Mouse (Mus musculus) ES-E14 (cell line): ENCODE measurements around the gene Adssl1. TPM values are rescaled to one million over a fixed set of nuclear protein-coding genes. Genes with fewer than 3 reads are reported as not detected.
A peak's percentile ranks its signal among the peaks of the same experiment; 100 is the strongest.

Experiments
- DNase-seq: peaks from one replicate; pipeline ENCODE4 v3.0.0-alpha.2; 2013; ENCODE audit warnings: low read depth, low spot score
- H3K27ac ChIP-seq: 2 replicates; pipeline ENCODE4 v1.5.1; 2012; ENCODE audit warnings: low read depth, mild to moderate bottlenecking, low read length, moderate library complexity, mixed read lengths; ENCODE audit not compliant: poor library complexity, insufficient read depth, severe bottlenecking
- H3K36me3 ChIP-seq: 2 replicates; pipeline ENCODE4 v1.6.1; 2012; ENCODE audit warnings: mild to moderate bottlenecking, low read length, moderate library complexity, mixed read lengths; ENCODE audit not compliant: control insufficient read depth, poor library complexity, insufficient read depth, severe bottlenecking
- H3K4me1 ChIP-seq, 2 experiments: fragments of 150-350 bp in 1 of 2; sonication (generic) in 1 of 2; 2 replicates each; pipeline ENCODE4 v1.6.1; 2012; ENCODE audit warnings: low read length in 2 of 2, mild to moderate bottlenecking in 1 of 2, mixed read lengths in 1 of 2; ENCODE audit not compliant: control insufficient read depth in 2 of 2, insufficient read depth in 2 of 2, poor library complexity in 1 of 2
- H3K4me3 ChIP-seq, 2 experiments: fragments of 150-350 bp in 1 of 2; sonication (generic) in 1 of 2; 2 replicates each; pipeline ENCODE4 v1.5.1; 2012; ENCODE audit warnings: low read length in 2 of 2, low read depth in 1 of 2, mild to moderate bottlenecking in 1 of 2, mixed read lengths in 1 of 2; ENCODE audit not compliant: insufficient read depth in 1 of 2, poor library complexity in 1 of 2, severe bottlenecking in 1 of 2
- H3K9ac ChIP-seq: 2 replicates; pipeline ENCODE4 v1.6.1; 2012; ENCODE audit warnings: low read depth, mild to moderate bottlenecking, low read length, mixed read lengths; ENCODE audit not compliant: poor library complexity, insufficient read depth, severe bottlenecking
- H3K9me3 ChIP-seq: fragments of 150-350 bp; sonication (generic); 2 replicates; pipeline ENCODE4 v1.6.1; 2012; ENCODE audit warnings: low read depth, mild to moderate bottlenecking, low read length; ENCODE audit not compliant: control insufficient read depth, insufficient read depth
- CHD2 ChIP-seq: IDR thresholded peaks from 2 replicates; pipeline ENCODE4 v1.6.1; 2014; ENCODE audit warnings: mild to moderate bottlenecking, low read depth, low read length, inconsistent platforms
- HCFC1 ChIP-seq: IDR thresholded peaks from 2 replicates; pipeline ENCODE4 v1.6.1; 2012; ENCODE audit warnings: low read length, inconsistent platforms, borderline replicate concordance; ENCODE audit not compliant: insufficient read depth
- MAFK ChIP-seq: IDR thresholded peaks from 2 replicates; pipeline ENCODE4 v1.6.1; 2014; ENCODE audit warnings: mild to moderate bottlenecking, low read depth, low read length, inconsistent platforms; ENCODE audit not compliant: insufficient read depth
- ZC3H11A ChIP-seq: IDR thresholded peaks from 2 replicates; pipeline ENCODE4 v1.6.1; 2012; ENCODE audit warnings: low read depth, mild to moderate bottlenecking, inconsistent platforms, low read length, borderline replicate concordance
- ZNF384 ChIP-seq: IDR thresholded peaks from 2 replicates; pipeline ENCODE4 v1.6.1; 2012; ENCODE audit warnings: low read depth, low read length, inconsistent platforms
- in situ Hi-C, 2 experiments: fragments of 600-800 bp; cut with MboI; formaldehyde crosslinking; loops; one replicate each; pipeline ENCODE4 v1.15.1; 2025; ENCODE audit warnings: low sequenced_read_pairs in 2 of 2, inconsistent platforms in 1 of 2; ENCODE audit not compliant: unreplicated experiment in 2 of 2
- total RNA-seq: library from RNA; depleted of rRNA; stranded (reverse); fragments of 300-350 nt; gene quantifications from 2 replicates; pipeline ENCODE4 v1.2.3, GENCODE M21; 2012

The Adssl1 gene
- total RNA-seq, 1 experiment = 2.4 TPM

DNA sequence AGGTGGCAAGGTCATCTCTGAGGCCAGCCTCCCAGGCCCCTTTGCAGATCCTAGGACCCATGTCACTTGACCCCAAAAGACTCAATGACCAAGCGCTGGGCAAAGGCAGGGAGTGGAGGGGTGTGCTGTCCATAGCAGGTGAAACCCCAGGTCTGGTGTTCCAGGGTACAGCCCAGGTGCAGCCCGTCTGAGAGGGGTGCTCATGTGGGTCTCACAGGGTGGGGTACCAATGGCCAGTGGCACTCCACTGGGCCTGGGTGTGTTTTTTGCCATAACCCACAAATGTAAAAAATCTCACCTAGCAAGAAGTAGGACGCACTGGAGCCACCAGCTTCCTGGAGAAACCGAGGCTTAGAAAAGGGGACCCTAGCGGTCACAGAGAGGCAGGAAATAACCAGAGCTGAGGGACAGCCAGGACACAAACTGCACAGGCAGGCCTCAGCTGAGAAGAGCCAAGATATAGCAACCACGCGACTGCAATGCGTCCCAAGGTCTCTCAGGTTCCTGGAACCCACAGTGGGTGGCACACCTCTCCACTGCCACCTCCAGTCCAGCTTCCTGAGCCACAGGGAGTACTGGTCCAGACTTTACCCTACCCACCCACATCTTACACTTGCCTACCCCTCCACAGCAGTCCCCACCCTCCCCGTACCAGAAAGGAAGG, 46.2 kb downstream of the Adssl1 start:
- TF ChIP-seq HCFC1 = no peak
- no peak for TF ChIP-seq CHD2
- TF ChIP-seq MAFK = no peak
- TF ChIP-seq ZNF384 = no peak
- no peak for TF ChIP-seq ZC3H11A
- DNase-seq = no peak
- in situ Hi-C loops = no loop called here
- Histone ChIP-seq H3K4me3 (no peak overlapping the region), H3K9ac (no peak overlapping the region), H3K27ac (no peak overlapping the region), H3K36me3 (peaks cover 20% of the 10 kb centered on the region; the same call in 1 of the 2 replicates), H3K9me3 (no peaks in the 10 kb centered on the region), H3K4me1 (0 out of 4 replicates have a peak, but pooled peaks cover 0 to 2% of the 10 kb centered on the region in 2 experiments)

DNA sequence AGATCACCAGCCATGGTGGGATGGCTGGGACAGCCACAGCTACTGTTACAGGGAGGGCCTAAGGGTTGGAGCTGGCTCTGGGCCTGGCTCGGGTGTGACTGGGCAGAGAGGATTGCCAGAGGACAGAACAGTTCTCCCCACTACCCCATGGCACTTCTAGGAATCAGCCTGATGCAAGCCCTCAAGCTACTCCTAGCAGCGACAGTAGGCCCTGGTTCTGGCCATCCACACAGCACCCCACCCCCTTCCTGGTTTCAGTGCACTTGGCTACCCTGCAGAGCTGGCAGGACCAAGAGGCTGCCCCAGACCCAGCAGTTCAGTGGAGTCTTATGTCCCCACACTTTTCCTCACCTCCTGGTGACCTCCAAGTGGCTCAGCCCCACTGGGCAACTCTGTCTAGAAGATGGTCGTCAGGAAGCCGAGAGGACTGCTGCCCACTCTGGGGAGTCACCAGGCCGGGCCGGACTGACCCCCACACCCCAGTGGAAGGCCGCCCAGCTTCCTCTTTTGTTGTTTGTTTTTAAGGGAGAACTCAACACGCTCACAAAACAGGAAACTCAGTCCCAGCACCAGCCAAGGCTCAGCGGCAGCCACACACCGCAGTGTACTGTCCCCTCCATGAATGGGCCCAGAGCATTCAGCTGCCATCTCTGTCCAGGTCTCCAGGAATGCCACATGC, 47.9 kb downstream of the Adssl1 start:
- Histone ChIP-seq H3K27ac (no peak overlapping the region), H3K9ac (no peak overlapping the region), H3K4me1 (peaks cover 0 to 9% of the 10 kb centered on the region in 2 experiments; a peak in 1 of 4 replicates), H3K36me3 (peaks cover 19% of the 10 kb centered on the region; the same call in 1 of the 2 replicates), H3K9me3 (no peaks in the 10 kb centered on the region), H3K4me3 (no peak overlapping the region)
- no peak for DNase-seq
- TF ChIP-seq MAFK (no peak), ZNF384 (no peak), HCFC1 (no peak), ZC3H11A (no peak), CHD2 (no peak)
- in situ Hi-C loops = no loop called here

DNA sequence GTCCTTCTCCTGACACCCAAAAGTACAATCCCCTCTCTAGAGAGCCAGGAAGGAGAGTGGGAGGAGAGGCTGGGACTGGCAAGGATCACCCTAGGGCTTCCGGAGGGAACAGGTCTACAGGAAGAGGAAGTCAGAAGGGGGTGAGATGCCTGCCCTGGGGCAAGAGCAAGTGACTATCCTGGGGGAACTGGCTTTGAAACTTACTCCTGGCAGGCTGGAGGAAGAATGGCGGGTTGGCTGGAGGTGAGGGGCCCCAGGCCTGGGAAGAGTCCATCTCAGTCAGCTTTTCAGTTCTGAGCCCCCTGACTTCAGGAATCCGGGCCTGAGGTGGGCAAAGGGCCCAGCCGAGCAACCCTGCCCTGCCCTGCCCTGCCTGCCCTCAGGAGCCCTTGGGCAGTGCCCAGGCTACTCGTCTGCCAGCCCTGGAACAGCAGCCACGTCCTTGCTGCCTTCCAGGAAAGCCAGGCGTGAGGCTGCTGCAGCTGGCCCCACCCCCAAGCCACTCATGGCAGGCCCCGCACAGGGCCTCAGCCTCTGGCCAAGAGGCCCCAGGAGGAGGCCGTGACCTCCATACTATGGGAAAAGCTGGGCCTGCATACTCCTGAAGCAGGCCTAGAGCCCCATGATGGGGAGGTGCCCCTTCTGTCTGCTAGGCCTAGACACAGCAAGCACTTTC, 51.0 kb downstream of the Adssl1 start:
- no peak overlapping the region for H3K27ac ChIP-seq
- no peak for TF ChIP-seq HCFC1
- no peak for TF ChIP-seq MAFK
- TF ChIP-seq CHD2 = no peak
- no peak for TF ChIP-seq ZNF384
- no peak for TF ChIP-seq ZC3H11A
- H3K4me1 ChIP-seq = peaks cover 0 to 18% of the 10 kb centered on the region in 2 experiments; a peak in 2 of 4 replicates

DNA sequence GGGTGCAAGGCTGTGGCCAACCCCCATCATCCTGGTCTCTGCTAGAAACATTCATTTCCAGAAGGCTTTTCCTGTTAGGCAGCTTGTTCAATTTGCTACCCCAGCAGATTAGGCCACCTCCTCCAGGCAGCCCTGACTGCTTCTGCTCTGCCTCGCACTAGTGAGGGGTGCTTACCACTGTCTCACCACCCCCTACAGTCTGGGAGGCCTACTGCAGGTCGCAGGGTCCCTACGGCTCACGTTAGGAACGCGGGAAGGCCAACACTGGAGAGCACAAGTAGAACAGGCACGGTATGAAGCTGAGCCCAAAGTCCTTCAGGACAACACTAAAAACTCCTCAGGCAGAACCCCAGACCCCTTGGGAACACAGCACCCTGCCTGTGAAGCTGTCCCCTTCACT, 52.0 kb downstream of the Adssl1 start:
- peak overlapping the region; percentile 6; the same call in 1 of the 2 replicates for H3K9ac ChIP-seq
- peaks cover 19% of the 10 kb centered on the region; the same call in 1 of the 2 replicates for H3K36me3 ChIP-seq
- in situ Hi-C loops = no loop called here
- H3K27ac ChIP-seq = no peak overlapping the region
- H3K9me3 ChIP-seq = no peaks in the 10 kb centered on the region
- no peak for TF ChIP-seq HCFC1
- TF ChIP-seq MAFK = no peak
- TF ChIP-seq CHD2 = no peak
- TF ChIP-seq ZNF384 = no peak
- no peak for TF ChIP-seq ZC3H11A
- H3K4me1 ChIP-seq = peaks cover 0 to 18% of the 10 kb centered on the region in 2 experiments; a peak in 2 of 4 replicates
- H3K4me3 ChIP-seq = 0 out of 4 replicates have a peak overlapping the region, but pooled peaks of 1 of the 2 experiments have one; percentile 10
- DNase-seq = no peak

More for the DNA sequence above, 51.0 kb downstream of the Adssl1 start:
- Histone ChIP-seq H3K9ac (no peak overlapping the region), H3K9me3 (no peaks in the 10 kb centered on the region), H3K4me3 (no peak overlapping the region), H3K36me3 (peaks cover 19% of the 10 kb centered on the region; the same call in 1 of the 2 replicates)
- no peak for DNase-seq
- in situ Hi-C loops = no loop called here
